Mouse (Mus musculus) embryonic facial prominence, embryonic 13.5 days (tissue): ENCODE data around the gene Rbms1. TPM values are rescaled to one million over a fixed set of nuclear protein-coding genes. Genes with fewer than 3 reads are reported as not detected.

Experiments used
- ATAC-seq: fragments of 200-750 bp; cut with Nextera tagmentation; 2 replicates; pipeline ENCODE4 v1.8.0; 2017; ENCODE audit warnings: low read depth; ENCODE audit not compliant: insufficient number of reproducible peaks, insufficient read depth, low FRiP score, low TSS enrichment
- H3K27ac ChIP-seq: fragments of 300-500 bp; sonication (generic); 2 replicates; pipeline ENCODE4 v1.5.1; 2015; ENCODE audit warnings: moderate library complexity, mild to moderate bottlenecking, inconsistent platforms
- H3K27me3 ChIP-seq: fragments of 300-500 bp; sonication (generic); 2 replicates; pipeline ENCODE4 v1.6.1; 2015; ENCODE audit warnings: mild to moderate bottlenecking, inconsistent platforms
- H3K36me3 ChIP-seq: fragments of 300-500 bp; sonication (generic); 2 replicates; pipeline ENCODE4 v1.6.1; 2015; ENCODE audit warnings: mild to moderate bottlenecking, inconsistent platforms
- H3K4me1 ChIP-seq: fragments of 300-500 bp; sonication (generic); 2 replicates; pipeline ENCODE4 v1.6.1; 2015; ENCODE audit warnings: inconsistent platforms
- H3K4me2 ChIP-seq: fragments of 300-500 bp; sonication (generic); 2 replicates; pipeline ENCODE4 v1.6.1; 2015; ENCODE audit warnings: moderate library complexity, mild to moderate bottlenecking, inconsistent platforms
- H3K4me3 ChIP-seq: fragments of 300-500 bp; sonication (generic); 2 replicates; pipeline ENCODE4 v1.5.1; 2015; ENCODE audit warnings: mild to moderate bottlenecking, inconsistent platforms
- H3K9ac ChIP-seq: fragments of 300-500 bp; sonication (generic); 2 replicates; pipeline ENCODE4 v1.6.1; 2015; ENCODE audit warnings: mild to moderate bottlenecking, inconsistent platforms
- H3K9me3 ChIP-seq: fragments of 300-500 bp; sonication (generic); 2 replicates; pipeline ENCODE4 v1.6.1; 2016; ENCODE audit warnings: inconsistent platforms
- WGBS: fragments of 180-500 bp; shearing (Covaris S2); methylation state at CpG from one replicate; pipeline ENCODE4 v1.1.7; 2015; ENCODE audit warnings: mixed read lengths; 5-methylcytosine and 5-hydroxymethylcytosine counted together
- polyA plus RNA-seq: library from polyadenylated mRNA; unstranded; fragments of >200 nt; fragmentation: Nextera tagmentation; extraction: Ambion mirVana; gene quantifications from 2 replicates; pipeline ENCODE4 v1.2.1, GENCODE M21; 2015

The Rbms1 gene
- polyA plus RNA-seq, 1 experiment from 2014 or later: 117 TPM

DNA sequence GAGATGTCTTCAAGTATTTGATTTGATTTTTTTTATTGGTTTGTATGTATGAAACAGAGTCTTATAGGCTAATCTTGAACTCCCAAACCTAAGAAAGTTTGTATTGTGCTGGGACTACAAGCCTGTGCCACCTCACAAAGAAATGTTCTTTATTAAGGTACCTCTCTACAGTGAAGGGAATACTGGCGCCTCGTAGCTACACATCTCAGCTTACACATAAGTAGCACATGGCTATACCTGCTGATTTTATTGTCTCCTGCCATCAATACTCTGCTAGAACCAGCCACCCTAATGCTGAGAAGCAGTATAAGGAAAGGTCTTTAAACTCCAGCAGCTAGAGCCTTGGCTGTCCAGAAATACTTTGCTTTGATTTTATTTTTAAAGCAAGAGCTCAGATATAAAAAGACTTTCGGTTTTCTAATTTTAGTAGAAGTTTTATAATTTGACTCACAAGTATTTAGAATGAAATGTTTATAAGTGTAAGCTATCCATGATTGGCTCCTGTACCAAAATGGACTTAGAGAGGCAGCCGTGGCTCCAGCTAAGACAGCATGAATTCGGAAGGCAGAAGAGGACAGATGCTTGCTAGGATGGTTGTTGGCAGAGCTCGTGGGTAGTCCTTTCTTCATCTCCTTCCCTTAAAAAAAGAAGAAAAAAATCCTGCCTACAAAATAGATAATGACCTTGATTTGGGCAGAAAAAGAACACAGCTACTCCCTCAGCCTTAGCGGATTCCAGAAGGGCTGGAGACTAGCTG is 48.3 kb downstream of the Rbms1 start:
- 64% methylated on average over 7 of the region's 7 CpGs for WGBS

DNA sequence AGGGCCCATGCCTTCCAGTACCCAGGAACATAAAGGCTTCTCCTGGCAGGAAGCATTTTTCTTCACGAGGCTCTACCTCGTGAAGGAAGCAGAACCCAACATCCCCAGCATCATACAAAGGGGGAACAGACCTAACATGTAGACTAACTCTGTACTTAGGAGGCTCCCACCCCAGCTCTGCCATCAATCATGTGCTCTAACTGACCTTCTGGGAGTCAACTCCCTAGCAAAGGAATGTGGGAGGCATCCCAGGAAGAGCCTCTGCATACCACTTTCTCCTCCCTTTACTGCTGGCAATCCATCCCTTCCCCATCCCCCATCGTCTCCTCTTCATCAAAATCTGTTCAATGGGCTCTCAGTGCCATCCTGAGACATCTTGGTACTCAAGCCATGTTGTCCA is 49.7 kb downstream of the Rbms1 start:
- Histone ChIP-seq H3K27ac (no peak overlapping the region), H3K4me3 (no peak overlapping the region), H3K4me2 (no peak overlapping the region), H3K36me3 (no peaks in the 10 kb centered on the region), H3K9me3 (no peaks in the 10 kb centered on the region), H3K4me1 (peaks cover 39% of the 10 kb centered on the region), H3K27me3 (no peaks in the 10 kb centered on the region), H3K9ac (no peak overlapping the region)
- WGBS: 42% methylated on average over 3 of the region's 3 CpGs
- ATAC-seq: no peak

More for the DNA sequence above, 48.3 kb downstream of the Rbms1 start:
- no peak overlapping the region for H3K9ac ChIP-seq
- no peak overlapping the region for H3K4me3 ChIP-seq
- H3K9me3 ChIP-seq: no peaks in the 10 kb centered on the region
- H3K4me2 ChIP-seq: no peak overlapping the region
- no peak overlapping the region for H3K27ac ChIP-seq
- no peaks in the 10 kb centered on the region for H3K27me3 ChIP-seq
- H3K4me1 ChIP-seq: peaks cover 39% of the 10 kb centered on the region
- no peak for ATAC-seq
- no peaks in the 10 kb centered on the region for H3K36me3 ChIP-seq

DNA sequence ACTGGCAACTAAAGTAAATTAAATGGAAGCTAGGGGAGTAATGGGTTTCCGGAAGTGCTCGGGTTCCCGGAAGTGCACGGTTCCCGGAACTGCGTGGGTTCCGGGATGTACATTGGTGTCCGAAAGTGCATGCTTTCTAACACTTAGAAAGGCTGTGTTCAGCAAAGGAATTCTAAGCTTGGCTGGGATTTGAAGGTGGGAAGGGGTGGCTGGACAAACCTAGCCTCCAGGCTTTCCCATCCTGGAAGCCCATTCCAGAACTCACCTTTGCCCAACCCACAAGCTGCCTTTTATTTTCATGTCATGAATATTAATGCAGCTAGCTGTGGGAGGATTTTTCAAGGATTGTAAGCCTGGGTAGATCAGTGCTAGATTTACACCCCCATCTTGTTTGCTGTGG is 51.3 kb downstream of the Rbms1 start:
- H3K27ac ChIP-seq: no peak overlapping the region
- no peaks in the 10 kb centered on the region for H3K36me3 ChIP-seq
- H3K4me1 ChIP-seq: peaks cover 39% of the 10 kb centered on the region
- no peak overlapping the region for H3K4me2 ChIP-seq
- no peak overlapping the region for H3K4me3 ChIP-seq
- no peak overlapping the region for H3K9ac ChIP-seq
- WGBS: 68% methylated on average over 8 of the region's 8 CpGs
- H3K27me3 ChIP-seq: no peaks in the 10 kb centered on the region
- ATAC-seq: no peak
- no peaks in the 10 kb centered on the region for H3K9me3 ChIP-seq

DNA sequence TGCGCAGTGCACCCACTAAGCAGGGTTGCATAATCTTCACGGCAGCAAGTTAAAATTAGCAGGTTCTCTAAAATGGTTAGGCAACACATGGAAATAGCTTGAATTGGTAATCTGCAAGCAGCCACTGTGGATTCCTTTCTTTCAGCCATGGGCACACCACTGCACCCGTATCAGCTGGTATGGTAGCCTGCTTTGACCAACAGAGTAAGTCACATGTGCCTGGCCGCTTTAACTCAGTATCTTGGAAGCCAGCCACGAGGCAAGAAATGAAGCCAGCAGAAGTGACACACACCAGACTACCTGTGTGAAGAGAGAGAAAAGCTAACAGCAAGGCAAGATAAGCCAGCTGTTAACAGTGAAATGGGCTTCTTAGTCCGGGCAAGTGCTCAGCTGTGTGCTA is 52.2 kb downstream of the Rbms1 start:
- Histone ChIP-seq H3K9me3 (no peaks in the 10 kb centered on the region), H3K4me1 (peaks cover 36% of the 10 kb centered on the region), H3K9ac (no peak overlapping the region), H3K4me3 (no peak overlapping the region), H3K36me3 (no peaks in the 10 kb centered on the region), H3K27me3 (no peaks in the 10 kb centered on the region), H3K4me2 (no peak overlapping the region), H3K27ac (no peak overlapping the region)
- WGBS: 75% methylated on average over 6 of the region's 6 CpGs
- ATAC-seq: no peak

DNA sequence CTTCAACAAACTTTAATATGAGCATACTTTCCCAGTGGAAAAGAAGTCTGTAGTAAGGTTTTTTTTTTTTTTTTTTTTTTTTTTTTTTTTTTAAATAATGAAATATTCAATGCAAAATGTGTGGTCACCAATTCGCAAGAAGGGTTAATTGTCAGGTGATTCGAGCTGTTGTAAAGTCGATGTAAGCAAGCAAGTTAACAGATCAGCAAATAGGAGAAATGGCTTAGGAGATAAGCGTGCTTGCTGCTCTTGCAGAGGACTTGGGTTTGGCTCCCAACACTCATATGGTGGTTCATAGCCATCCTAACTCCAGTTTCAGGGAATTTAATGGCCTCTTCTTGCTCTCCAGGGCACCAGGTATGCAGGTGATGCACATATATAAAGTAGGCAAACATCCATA is 54.4 kb downstream of the Rbms1 start:
- no peaks in the 10 kb centered on the region for H3K36me3 ChIP-seq
- WGBS: 84% methylated on average over 4 of the region's 4 CpGs
- H3K27ac ChIP-seq: no peak overlapping the region
- peaks cover 42% of the 10 kb centered on the region for H3K4me1 ChIP-seq
- H3K9ac ChIP-seq: no peak overlapping the region
- H3K27me3 ChIP-seq: no peaks in the 10 kb centered on the region
- H3K9me3 ChIP-seq: no peaks in the 10 kb centered on the region
- no peak overlapping the region for H3K4me3 ChIP-seq
- ATAC-seq: no peak
- H3K4me2 ChIP-seq: no peak overlapping the region

DNA sequence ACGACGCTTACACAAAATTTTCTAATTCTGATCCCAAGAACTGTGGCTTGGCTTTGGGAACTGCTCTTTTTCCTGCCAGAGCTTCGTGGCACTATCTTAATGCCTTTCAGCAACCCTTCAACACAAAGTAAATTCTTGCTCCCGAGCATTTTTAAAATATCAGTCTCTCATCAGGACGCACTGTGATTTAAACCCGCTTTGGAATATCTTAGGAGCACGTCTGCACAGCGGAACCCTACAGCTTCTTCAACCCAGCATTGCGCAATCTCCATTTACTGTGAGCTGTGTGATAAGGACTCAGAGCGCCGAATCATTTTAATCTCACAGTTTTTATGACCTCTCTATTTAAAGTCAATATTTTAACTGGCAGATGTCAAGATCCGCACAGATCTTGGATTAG is 54.9 kb downstream of the Rbms1 start:
- no peak overlapping the region for H3K9ac ChIP-seq
- no peaks in the 10 kb centered on the region for H3K36me3 ChIP-seq
- 84% methylated on average over 12 of the region's 12 CpGs for WGBS
- H3K4me1 ChIP-seq: peaks cover 41% of the 10 kb centered on the region
- ATAC-seq: no peak
- H3K27ac ChIP-seq: no peak overlapping the region
- no peaks in the 10 kb centered on the region for H3K9me3 ChIP-seq
- H3K4me3 ChIP-seq: no peak overlapping the region
- H3K27me3 ChIP-seq: no peaks in the 10 kb centered on the region
- H3K4me2 ChIP-seq: no peak overlapping the region

DNA sequence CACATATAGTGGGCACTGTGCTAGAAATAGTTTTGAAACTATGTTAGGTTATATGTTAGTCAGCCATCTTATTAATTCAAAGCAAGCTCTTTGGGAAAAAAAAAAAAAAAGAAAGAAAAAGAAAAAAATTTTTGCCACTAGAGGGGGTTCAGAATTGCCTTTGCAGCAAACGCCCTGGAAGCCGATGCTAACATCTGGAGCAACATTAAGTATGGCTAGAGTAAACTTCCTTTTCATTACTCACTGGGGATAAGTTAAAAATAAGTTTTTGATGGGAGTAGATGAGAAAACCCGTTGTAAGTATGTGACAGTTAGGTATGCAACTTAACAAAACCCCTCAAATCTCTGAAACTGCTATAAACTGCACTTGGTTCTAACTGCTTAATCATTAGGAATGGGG is 57.7 kb downstream of the Rbms1 start:
- WGBS: 6% methylated on average over 3 of the region's 3 CpGs

DNA sequence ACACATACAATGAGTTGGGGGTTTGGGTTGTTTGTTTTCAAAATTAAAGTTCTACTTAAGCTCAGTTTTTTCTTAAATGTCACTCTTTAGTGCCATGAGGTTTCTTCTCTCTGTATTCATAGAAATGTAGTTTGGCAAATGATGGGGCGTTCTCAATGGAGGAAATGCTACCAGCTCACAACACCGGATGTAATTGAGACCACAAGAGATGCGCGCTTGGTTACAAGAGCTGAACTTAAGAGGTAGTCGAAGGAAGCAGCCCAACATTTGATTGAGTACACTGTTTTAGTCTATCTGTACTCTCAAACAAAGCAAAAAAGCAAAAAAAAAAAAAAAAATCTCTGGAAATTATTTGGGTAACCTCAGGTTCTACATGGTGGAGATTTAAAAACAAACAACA is 58.9 kb downstream of the Rbms1 start:
- Histone ChIP-seq H3K27me3 (no peaks in the 10 kb centered on the region), H3K4me1 (peaks cover 23% of the 10 kb centered on the region), H3K36me3 (no peaks in the 10 kb centered on the region), H3K9ac (no peak overlapping the region), H3K4me2 (no peak overlapping the region; the same call in 1 of the 2 replicates), H3K4me3 (no peak overlapping the region), H3K27ac (peak overlapping the region; percentile 48; the same call in 1 of the 2 replicates), H3K9me3 (no peaks in the 10 kb centered on the region)
- WGBS: 57% methylated on average over 5 of the region's 5 CpGs
- no peak for ATAC-seq

More for the DNA sequence above, 57.7 kb downstream of the Rbms1 start:
- no peak overlapping the region for H3K4me2 ChIP-seq
- no peaks in the 10 kb centered on the region for H3K36me3 ChIP-seq
- ATAC-seq: no peak
- no peak overlapping the region for H3K9ac ChIP-seq
- peak overlapping the region; percentile 73 for H3K27ac ChIP-seq
- H3K4me3 ChIP-seq: no peak overlapping the region
- no peaks in the 10 kb centered on the region for H3K9me3 ChIP-seq
- H3K27me3 ChIP-seq: no peaks in the 10 kb centered on the region
- peaks cover 23% of the 10 kb centered on the region for H3K4me1 ChIP-seq

DNA sequence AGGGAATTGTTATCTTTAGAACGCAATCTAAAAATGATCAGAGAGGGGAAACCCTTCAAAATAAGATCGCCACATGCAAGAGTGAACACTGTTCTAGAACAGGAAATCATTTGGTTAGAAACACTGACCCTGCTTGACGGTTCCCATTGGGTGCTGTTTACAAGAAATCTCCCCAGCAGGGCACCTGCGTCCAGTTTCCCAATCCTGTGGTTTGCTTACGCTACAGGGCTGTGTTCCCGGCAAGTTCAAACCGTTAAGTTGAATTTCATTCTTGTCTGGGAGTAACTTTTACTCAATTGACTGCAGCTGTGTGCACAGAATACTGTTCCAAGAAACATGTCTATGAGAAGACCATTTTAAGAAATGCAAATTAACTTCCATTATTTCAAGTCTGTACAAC is 59.5 kb downstream of the Rbms1 start:
- no peak for ATAC-seq
- peaks cover 23% of the 10 kb centered on the region for H3K4me1 ChIP-seq
- H3K4me2 ChIP-seq: no peak overlapping the region
- WGBS: 46% methylated on average over 7 of the region's 7 CpGs
- H3K27ac ChIP-seq: no peak overlapping the region
- no peaks in the 10 kb centered on the region for H3K27me3 ChIP-seq
- H3K9me3 ChIP-seq: no peaks in the 10 kb centered on the region
- no peak overlapping the region for H3K9ac ChIP-seq
- H3K36me3 ChIP-seq: no peaks in the 10 kb centered on the region
- no peak overlapping the region for H3K4me3 ChIP-seq

DNA sequence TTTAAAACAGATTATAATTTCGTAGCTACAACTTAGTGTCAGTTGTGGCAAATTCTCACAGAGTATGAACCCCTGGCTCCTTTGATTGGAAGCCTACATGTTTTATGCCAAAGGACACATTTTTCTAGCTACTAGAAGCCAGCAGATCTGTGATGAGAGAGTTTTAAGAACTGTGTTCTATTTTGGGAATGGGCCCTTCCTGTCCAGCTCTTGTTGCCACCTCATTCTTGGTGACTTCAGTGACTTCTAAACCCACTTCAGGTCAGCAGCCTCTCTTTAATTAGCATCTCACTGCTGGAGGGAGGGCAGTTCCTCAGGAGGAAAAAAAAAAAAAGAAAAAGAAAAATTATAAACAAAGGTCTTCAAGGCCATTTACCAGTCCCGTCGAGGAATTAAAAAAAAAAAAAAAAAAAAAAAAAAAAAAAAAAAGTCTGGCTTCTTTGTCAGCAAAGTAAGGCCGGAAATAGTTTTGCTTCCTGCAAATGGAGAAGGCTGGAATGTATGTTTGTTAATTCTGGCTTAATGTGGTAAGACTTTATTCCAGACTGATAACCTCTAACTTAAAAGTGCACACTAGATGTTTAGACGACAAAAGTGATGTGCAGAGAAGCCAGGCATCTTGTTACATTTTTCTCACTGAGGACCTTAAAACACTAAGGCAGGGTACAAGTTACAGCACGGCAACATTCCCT is 60.4 kb downstream of the Rbms1 start:
- ATAC-seq: no peak
- no peaks in the 10 kb centered on the region for H3K27me3 ChIP-seq

DNA sequence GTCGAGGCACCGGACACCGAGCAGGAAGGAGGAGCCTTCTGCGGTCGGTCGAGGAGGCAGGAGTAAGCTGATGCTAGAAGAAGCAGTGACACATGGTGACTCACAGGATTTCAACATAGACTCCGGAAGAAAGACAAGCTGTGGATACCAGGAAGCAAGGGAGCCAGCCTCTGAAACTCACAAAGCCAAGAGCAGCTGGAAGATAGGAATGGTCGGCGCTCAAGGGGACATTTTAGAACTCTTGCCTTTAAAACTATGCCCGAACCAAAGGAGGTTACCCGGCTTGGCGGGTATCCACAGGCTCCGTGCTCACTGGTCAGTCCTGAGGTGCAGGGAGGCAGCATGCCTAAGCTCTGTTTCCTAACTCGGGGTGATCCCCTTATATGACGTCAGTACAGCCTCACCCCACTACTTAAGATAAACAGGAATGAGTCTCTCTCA is 61.5 kb downstream of the Rbms1 start:
- no peak overlapping the region for H3K9ac ChIP-seq
- H3K4me1 ChIP-seq: peaks cover 23% of the 10 kb centered on the region
- no peaks in the 10 kb centered on the region for H3K9me3 ChIP-seq
- no peak for ATAC-seq
- 78% methylated on average over 15 of the region's 15 CpGs for WGBS
- no peaks in the 10 kb centered on the region for H3K36me3 ChIP-seq
- no peak overlapping the region for H3K4me3 ChIP-seq
- H3K27me3 ChIP-seq: no peaks in the 10 kb centered on the region
- no peak overlapping the region for H3K27ac ChIP-seq
- H3K4me2 ChIP-seq: no peak overlapping the region

More for the DNA sequence above, 60.4 kb downstream of the Rbms1 start:
- Histone ChIP-seq H3K36me3 (no peaks in the 10 kb centered on the region), H3K9me3 (no peaks in the 10 kb centered on the region), H3K4me3 (no peak overlapping the region), H3K4me1 (peaks cover 23% of the 10 kb centered on the region), H3K4me2 (no peak overlapping the region), H3K9ac (no peak overlapping the region), H3K27ac (no peak overlapping the region)
- WGBS: 45% methylated on average over 6 of the region's 6 CpGs

DNA sequence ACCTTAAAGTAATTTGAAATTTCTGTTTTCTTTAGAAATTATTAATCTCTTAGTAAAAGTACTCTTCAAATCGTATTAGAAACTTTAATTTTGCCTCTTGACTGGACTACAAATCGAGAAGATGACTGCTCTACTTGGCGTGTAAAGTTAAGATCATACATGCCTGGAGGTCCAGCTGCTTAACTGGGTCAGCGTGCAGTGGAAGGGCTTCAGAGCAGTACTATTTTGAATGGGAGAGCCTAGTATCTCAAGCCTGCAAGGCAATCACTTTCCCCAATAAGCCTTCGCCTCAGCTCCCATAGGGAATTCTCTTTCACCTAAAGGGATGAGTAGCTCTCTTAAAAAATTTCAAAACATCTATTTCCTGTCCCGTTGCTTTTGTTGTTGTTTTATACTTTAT is 62.0 kb downstream of the Rbms1 start:
- Histone ChIP-seq H3K36me3 (no peaks in the 10 kb centered on the region), H3K9me3 (no peaks in the 10 kb centered on the region), H3K27ac (no peak overlapping the region), H3K27me3 (no peaks in the 10 kb centered on the region), H3K4me2 (no peak overlapping the region), H3K4me3 (no peak overlapping the region), H3K4me1 (peaks cover 23% of the 10 kb centered on the region), H3K9ac (no peak overlapping the region)
- no peak for ATAC-seq
- WGBS: 88% methylated on average over 6 of the region's 6 CpGs
